Mouse (Mus musculus) ES-Bruce4 (cell line): Measurements from ENCODE around the gene Hesx1. TPM values are rescaled to one million over a fixed set of nuclear protein-coding genes. Genes with fewer than 3 reads are reported as not detected.

Experiments
- H3K27ac ChIP-seq: 2 replicates; pipeline ENCODE4 v1.5.1; 2012; ENCODE audit warnings: low read length, inconsistent platforms; ENCODE audit not compliant: insufficient read depth
- H3K27me3 ChIP-seq: 2 replicates; pipeline ENCODE4 v1.6.1; 2012; ENCODE audit warnings: mild to moderate bottlenecking, low read length, inconsistent platforms; ENCODE audit not compliant: control insufficient read depth, poor library complexity, insufficient read depth, severe bottlenecking
- H3K36me3 ChIP-seq: 2 replicates; pipeline ENCODE4 v1.6.1; 2012; ENCODE audit warnings: inconsistent platforms, mild to moderate bottlenecking, low read length, moderate library complexity; ENCODE audit not compliant: control insufficient read depth, poor library complexity, insufficient read depth, severe bottlenecking
- H3K4me1 ChIP-seq: one replicate; pipeline ENCODE4 v1.8.1; 2011; ENCODE audit warnings: low read length; ENCODE audit not compliant: control insufficient read depth, insufficient read depth
- H3K4me3 ChIP-seq: 2 replicates; pipeline ENCODE4 v1.5.1; 2011; ENCODE audit warnings: low read depth, mild to moderate bottlenecking, low read length
- H3K9ac ChIP-seq: 2 replicates; pipeline ENCODE4 v1.6.1; 2012; ENCODE audit warnings: low read depth, mild to moderate bottlenecking, inconsistent platforms; ENCODE audit not compliant: poor library complexity, severe bottlenecking
- H3K9me3 ChIP-seq: replicated peaks from 2 replicates; pipeline ENCODE4 v1.6.1; 2012; ENCODE audit warnings: mild to moderate bottlenecking, low read length, inconsistent platforms; ENCODE audit not compliant: control insufficient read depth, poor library complexity, insufficient read depth, severe bottlenecking
- CTCF ChIP-seq: IDR thresholded peaks from one replicate; pipeline ENCODE4 v1.8.1; 2011; ENCODE audit warnings: low read depth, low read length
- EP300 ChIP-seq: IDR thresholded peaks from 2 replicates; pipeline ENCODE4 v1.6.1; 2011; ENCODE audit warnings: low read depth, low read length; ENCODE audit not compliant: insufficient read depth
- POLR2A ChIP-seq: IDR thresholded peaks from one replicate; pipeline ENCODE4 v1.8.1; 2011; ENCODE audit warnings: low read length; ENCODE audit not compliant: insufficient read depth
- polyA plus RNA-seq: library from polyadenylated mRNA; stranded (reverse); fragments of >200 nt; gene quantifications from 2 replicates; pipeline ENCODE4 v1.2.4, GENCODE M21; 2011; ENCODE audit warnings: low read depth; ENCODE audit not compliant: missing spikeins, insufficient read depth, insufficient read length

Hesx1 gene
- polyA plus RNA-seq, 1 experiment = 3.7 TPM

DNA sequence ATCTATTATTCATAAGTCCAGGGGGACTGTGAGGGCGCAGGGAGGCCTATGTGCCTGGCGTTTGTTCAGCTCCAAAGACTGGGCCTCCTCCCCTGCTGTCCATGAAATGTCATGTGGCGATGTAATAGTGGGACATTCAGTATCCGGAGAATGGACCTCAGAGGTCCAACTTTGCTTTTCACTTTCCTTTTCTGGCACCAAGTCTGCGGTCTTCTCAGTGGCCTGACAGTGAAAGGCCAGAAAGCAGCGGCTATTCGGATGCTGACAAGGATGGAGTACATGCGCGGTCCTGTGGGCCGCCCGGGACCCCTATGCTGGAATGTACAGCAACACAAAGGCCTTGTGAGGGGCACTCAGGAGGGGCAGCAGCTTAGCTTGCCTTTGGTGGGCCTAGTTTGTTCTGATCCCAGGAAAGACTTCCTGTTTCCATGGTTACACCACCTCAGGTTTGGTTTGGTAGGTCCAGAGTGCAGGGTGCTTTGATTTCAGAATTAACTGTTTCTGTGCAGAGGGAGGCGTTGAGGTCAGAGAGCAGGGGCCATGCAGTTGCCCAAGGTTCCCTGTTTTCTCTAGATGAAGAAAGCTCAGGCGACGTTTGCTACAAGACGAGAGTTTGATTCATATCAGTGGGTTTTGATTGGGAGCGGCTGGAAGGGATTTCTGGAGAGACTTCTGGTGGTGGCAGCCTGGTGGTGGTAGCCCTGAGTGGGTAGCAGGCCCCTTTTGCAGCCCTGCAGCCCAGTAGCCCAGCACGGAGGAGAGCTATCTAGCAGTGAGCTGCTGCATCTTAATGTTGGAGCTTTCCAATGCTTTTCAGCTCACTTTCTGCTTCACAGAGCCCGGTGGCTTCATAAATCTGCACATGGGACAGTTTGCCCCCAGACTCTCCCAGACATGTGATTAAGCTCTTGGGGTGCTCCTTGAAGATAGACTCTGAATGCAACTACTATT lies 56.6 kb downstream of the Hesx1 start:
- Histone ChIP-seq H3K36me3 (no peaks in the 10 kb centered on the region), H3K9ac (no peak overlapping the region), H3K4me3 (no peak overlapping the region), H3K27ac (peak overlapping the region; percentile 60; the same call in 1 of the 2 replicates), H3K4me1 (peaks cover 10% of the 10 kb centered on the region), H3K9me3 (no peaks in the 10 kb centered on the region), H3K27me3 (no peaks in the 10 kb centered on the region)
- TF ChIP-seq POLR2A (no peak), EP300 (no peak), CTCF (no peak)

DNA sequence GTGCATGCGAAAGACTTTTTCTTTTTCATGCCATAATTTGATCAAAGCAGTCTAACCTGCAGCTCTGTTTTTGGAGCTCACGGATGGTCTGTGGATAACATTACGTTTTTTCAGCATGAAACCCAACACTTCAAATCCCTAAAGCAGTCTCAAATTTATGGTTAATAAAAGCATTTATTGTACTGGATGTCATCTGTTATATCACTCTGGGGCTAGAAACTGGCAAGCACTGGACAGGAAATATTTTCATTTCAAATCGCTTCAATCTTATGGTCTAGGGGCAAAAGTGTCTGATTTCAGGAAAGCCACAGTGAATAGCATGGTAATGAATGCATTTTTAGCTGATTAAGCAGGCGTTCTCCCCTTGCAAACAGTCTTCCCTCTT lies 57.3 kb downstream of the Hesx1 start:
- no peaks in the 10 kb centered on the region for H3K36me3 ChIP-seq
- no peak overlapping the region for H3K4me3 ChIP-seq
- H3K27me3 ChIP-seq = no peaks in the 10 kb centered on the region
- peaks cover 10% of the 10 kb centered on the region for H3K4me1 ChIP-seq
- H3K9ac ChIP-seq = no peak overlapping the region
- TF ChIP-seq EP300 = no peak
- no peak for TF ChIP-seq POLR2A
- TF ChIP-seq CTCF = no peak
- H3K9me3 ChIP-seq = no peaks in the 10 kb centered on the region
- H3K27ac ChIP-seq = peak overlapping the region; percentile 60

Other genes with a start within 250 kb of the Hesx1 start
- 0.47 and 0.84 TPM in 2 replicates for gene Asb14, start 99.9 kb upstream of the Hesx1 start, polyA plus RNA-seq
- gene Appl1, start 23.2 kb upstream of the Hesx1 start, polyA plus RNA-seq = 55.5 and 67.3 TPM in 2 replicates
- 47.3 and 48.9 TPM in 2 replicates for gene Il17rd, start 44.5 kb downstream of the Hesx1 start, polyA plus RNA-seq
- gene Arhgef3, start 120.5 kb downstream of the Hesx1 start, polyA plus RNA-seq = 2.2 and 2.6 TPM in 2 replicates